Mouse (Mus musculus) mesoderm, embryonic 11.5 days (tissue): ENCODE measurements at regions not wholly inside any gene's neighbourhood (a gene's known extent, or its start where the extent isn't known, plus 50 kb on each side); places are given as distances from the start of the nearest gene placed in this dataset.

ENCODE experiments used
- DNase-seq: peaks from one replicate; pipeline ENCODE4 v3.0.0-alpha.2; 2012; ENCODE audit warnings: low read depth, low spot score

DNA sequence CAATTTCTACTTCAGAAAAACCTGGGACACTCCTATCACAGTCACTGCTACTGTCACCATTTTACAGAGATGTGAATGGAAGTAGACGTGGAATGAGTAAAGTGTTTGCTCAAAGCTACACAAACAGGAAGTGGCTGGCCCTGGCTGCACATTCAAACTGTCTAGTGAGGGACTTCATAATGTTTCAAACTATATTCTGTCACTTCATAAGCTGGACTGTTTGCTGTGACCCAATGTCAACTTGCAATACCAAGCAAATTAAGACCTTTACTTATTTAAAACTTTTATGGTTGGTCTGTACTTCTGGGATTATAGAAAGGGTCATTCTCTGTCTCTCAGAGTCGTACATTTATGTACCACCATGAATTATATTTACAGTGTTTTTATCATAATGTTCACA, 53.9 kb downstream of the Gm11361 start:
- DNase-seq = no peak

DNA sequence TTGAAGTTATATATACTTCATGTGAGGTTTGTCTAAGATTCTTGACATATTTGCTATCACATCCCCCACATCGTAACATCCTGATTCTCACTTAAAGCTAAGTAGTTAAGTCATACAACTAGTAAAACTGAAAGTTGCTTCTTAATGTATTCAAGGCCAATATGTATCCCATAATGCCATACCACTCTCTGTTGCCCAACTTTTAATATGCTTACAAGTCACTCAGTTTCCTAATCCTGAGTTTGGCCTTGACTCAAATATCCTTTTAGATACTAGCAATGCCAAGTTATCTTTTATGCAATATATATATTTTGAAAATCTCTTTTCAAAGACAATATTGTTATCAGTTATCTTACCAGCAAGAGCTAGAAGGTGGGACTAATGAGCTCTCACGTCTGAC, 54.3 kb downstream of the Gm11361 start:
- no peak for DNase-seq

DNA sequence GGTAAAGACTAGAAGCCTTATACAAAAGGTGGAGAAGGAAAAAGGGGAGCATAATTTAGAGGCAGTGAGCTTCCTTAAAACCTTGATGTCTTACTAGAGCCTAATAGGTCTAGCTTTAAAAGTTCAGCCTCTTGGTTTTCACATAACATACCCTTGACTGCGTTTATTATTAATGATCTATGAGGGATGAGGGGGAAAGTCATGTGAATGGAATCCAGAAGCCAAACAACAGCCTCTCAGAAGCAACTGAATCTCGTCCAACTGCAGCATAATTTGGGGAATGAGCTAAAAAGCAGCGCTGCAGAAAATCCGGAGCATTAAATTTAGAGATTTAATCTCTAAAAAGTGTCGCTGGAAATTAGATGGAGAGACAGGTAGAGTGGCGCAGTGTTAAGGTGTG, 54.8 kb downstream of the Gm11361 start:
- DNase-seq = no peak

DNA sequence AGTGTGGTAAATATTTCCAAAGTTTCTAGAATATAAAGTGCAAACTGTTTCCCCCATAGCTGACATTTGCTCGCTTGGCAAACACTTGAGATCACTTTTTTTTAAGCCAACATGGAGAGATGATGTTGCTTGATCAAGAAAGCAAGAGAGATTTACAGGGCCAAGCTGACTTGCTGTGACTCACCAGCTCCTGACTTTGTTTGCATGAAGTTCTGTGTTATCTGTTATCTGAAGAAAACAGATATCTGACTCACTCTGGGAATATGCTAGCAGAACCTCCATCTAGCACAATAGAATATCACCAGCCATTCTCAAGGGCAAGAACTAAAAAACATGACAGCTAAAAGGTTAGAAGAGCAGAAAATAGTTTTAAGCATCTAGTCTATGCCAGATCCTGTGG, 56.1 kb downstream of the Gm11361 start:
- no peak for DNase-seq

DNA sequence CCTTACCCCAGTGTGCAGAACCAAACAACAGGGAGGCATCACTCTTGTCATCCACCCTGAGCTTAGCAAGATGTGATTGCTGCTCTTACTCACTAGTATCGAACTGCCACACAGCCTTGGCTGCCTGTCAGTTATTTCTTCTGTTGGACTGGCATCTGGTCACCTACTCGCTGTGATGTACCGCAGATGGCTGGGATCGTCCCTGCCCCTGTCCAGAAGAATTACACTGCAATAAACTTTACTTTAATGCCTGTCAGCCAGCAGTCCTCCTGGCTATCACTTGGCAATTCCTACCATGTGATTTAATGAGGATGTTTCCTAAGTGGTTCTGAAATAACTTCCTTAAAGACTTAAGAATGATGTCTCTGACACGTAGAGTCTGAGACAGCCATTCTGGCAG, 57.7 kb downstream of the Gm11361 start:
- DNase-seq = peak; percentile 50
